Comparison of ENCODE assay signal across 17 mouse cellular contexts in the genomic region with DNA sequence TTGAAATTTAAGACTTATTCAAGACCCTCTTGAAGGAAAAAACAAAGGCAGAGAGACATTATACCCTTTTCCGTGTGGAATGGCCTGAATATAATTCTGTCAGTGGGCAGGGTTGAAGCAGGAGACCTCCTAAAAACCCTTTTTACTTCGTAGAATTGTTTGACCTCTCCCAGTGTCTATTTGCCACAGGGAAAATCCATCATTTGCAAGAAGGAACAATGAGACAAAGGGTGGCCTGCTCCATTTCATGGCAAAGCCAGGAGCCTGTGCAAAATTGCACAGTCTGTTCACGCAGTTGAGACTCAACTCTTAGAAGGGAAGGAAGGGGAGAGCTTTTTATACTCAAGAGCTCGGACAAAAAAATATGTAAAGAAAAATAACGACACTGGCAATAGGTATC. TPM values are rescaled to one million over a fixed set of nuclear protein-coding genes. Genes with fewer than 3 reads are reported as not detected.
DNase-seq lines count a peak whose midpoint lies in the region; ATAC-seq and TF ChIP-seq lines count a peak whose summit lies in the region.
"Had no signal": no experiment of that assay in that cellular context is flagged by ENCODE, and none has a peak within 500 bp of the region (broad histone marks: within the 10 kb centered on the region; RNA-seq: fewer than 3 reads in every experiment).

No protein-coding gene starts in this region.

- H3K9ac ChIP-seq in hindbrain, embryonic 12.5 days = no peak overlapping the region
- H3K9ac ChIP-seq in hindbrain, postnatal 0 days (replicated peaks; ENCODE audit: low read length) = no peak overlapping the region
- no peak overlapping the region for H3K9ac ChIP-seq in limb, embryonic 11.5 days (ENCODE audit: low read length)
- H3K9ac ChIP-seq: heart, embryonic 13.5 days; liver, embryonic 12.5 days had no signal

- no peak overlapping the region for H3K4me3 ChIP-seq in hindbrain, embryonic 12.5 days
- no peak overlapping the region for H3K4me3 ChIP-seq in hindbrain, postnatal 0 days (ENCODE audit: low read length)
- no peak overlapping the region for H3K4me3 ChIP-seq in embryonic facial prominence, embryonic 10.5 days
- H3K4me3 ChIP-seq in limb, embryonic 11.5 days (ENCODE audit: low read depth, low read length) = no peak overlapping the region
- H3K4me3 ChIP-seq: heart, embryonic 13.5 days; liver, embryonic 12.5 days; megakaryocyte, embryonic 14.5 days had no signal

- peaks cover 21% of the 10 kb centered on the region for H3K4me1 ChIP-seq in hindbrain, embryonic 12.5 days
- no peaks in the 10 kb centered on the region for H3K4me1 ChIP-seq in hindbrain, postnatal 0 days (ENCODE audit: insufficient read depth, low read length)
- peaks cover 21% of the 10 kb centered on the region for H3K4me1 ChIP-seq in embryonic facial prominence, embryonic 10.5 days
- peaks cover 6% of the 10 kb centered on the region; the same call in 1 of the 2 replicates for H3K4me1 ChIP-seq in limb, embryonic 11.5 days (ENCODE audit: control insufficient read depth, insufficient read depth, low read length)
- H3K4me1 ChIP-seq: heart, embryonic 13.5 days; liver, embryonic 12.5 days; megakaryocyte, embryonic 14.5 days had no signal

- no peaks in the 10 kb centered on the region for H3K9me3 ChIP-seq in hindbrain, embryonic 12.5 days (replicated peaks)
- no peaks in the 10 kb centered on the region for H3K9me3 ChIP-seq in hindbrain, postnatal 0 days (ENCODE audit: low read length)
- H3K9me3 ChIP-seq in embryonic facial prominence, embryonic 10.5 days = no peaks in the 10 kb centered on the region
- no peaks in the 10 kb centered on the region for H3K9me3 ChIP-seq in limb, embryonic 11.5 days (ENCODE audit: control insufficient read depth, low read length)
- H3K9me3 ChIP-seq: heart, embryonic 13.5 days had no signal

- WGBS in hindbrain, embryonic 12.5 days = 18% methylated on average over 5 of the region's 5 CpGs
- 34% methylated on average over 5 of the region's 5 CpGs for WGBS in hindbrain, postnatal 0 days
- WGBS in embryonic facial prominence, embryonic 10.5 days = 49% methylated on average over 5 of the region's 5 CpGs
- 59% methylated on average over 5 of the region's 5 CpGs for WGBS in limb, embryonic 11.5 days

- H3K4me2 ChIP-seq in hindbrain, embryonic 12.5 days (replicated peaks) = no peak overlapping the region
- H3K4me2 ChIP-seq in hindbrain, postnatal 0 days (ENCODE audit: low read depth, low read length) = no peak overlapping the region
- no peak overlapping the region for H3K4me2 ChIP-seq in limb, embryonic 11.5 days (ENCODE audit: low read depth, severe bottlenecking)
- H3K4me2 ChIP-seq: heart, embryonic 13.5 days; liver, embryonic 12.5 days had no signal

- 0 out of 2 replicates have a peak overlapping the region, but pooled peaks have one; percentile 12 for H3K27ac ChIP-seq in hindbrain, embryonic 12.5 days
- no peak overlapping the region for H3K27ac ChIP-seq in hindbrain, postnatal 0 days
- H3K27ac ChIP-seq in embryonic facial prominence, embryonic 10.5 days (replicated peaks) = peak overlapping the region; percentile 79
- peak overlapping the region; percentile 67; the same call in 1 of the 2 replicates for H3K27ac ChIP-seq in limb, embryonic 11.5 days (replicated peaks; ENCODE audit: low read depth, low read length)
- H3K27ac ChIP-seq: heart, embryonic 13.5 days; liver, embryonic 12.5 days had no signal

- no peaks in the 10 kb centered on the region for H3K36me3 ChIP-seq in hindbrain, embryonic 12.5 days
- H3K36me3 ChIP-seq in hindbrain, postnatal 0 days (ENCODE audit: insufficient read depth, low read length) = no peaks in the 10 kb centered on the region
- no peaks in the 10 kb centered on the region for H3K36me3 ChIP-seq in embryonic facial prominence, embryonic 10.5 days (replicated peaks)
- H3K36me3 ChIP-seq in limb, embryonic 11.5 days (ENCODE audit: control insufficient read depth, insufficient read depth, low read length) = no peaks in the 10 kb centered on the region
- H3K36me3 ChIP-seq: heart, embryonic 13.5 days; liver, embryonic 12.5 days had no signal

- TF ChIP-seq CTCF in hindbrain, postnatal 0 days (IDR thresholded peaks at IDR 0.05; ENCODE audit: low read depth) = no peak

- peak; percentile 52 for ATAC-seq in hindbrain, embryonic 12.5 days (ENCODE audit: low FRiP score)
- no peak for ATAC-seq in hindbrain, postnatal 0 days
- ATAC-seq in limb, embryonic 11.5 days (ENCODE audit: insufficient number of reproducible peaks, low FRiP score, low TSS enrichment, low read depth) = no peak
- ATAC-seq: inflammation-experienced regulatory T-cells, adult 6 months; liver, embryonic 12.5 days had no signal

- no peak for DNase-seq in hindbrain, postnatal 0 days (ENCODE audit: low spot score)
- DNase-seq in embryo, embryonic 10.5 days (ENCODE audit: low spot score) = peak; percentile 67
- peak; percentile 17 for DNase-seq in embryonic facial prominence, embryonic 10.5 days (ENCODE audit: low spot score)
- DNase-seq in limb, embryonic 11.5 days (ENCODE audit: low spot score) = no peak
- no peak for DNase-seq in testis, postnatal 10 days (ENCODE audit: low spot score)
- no peak for DNase-seq in c-Kit-positive CD71-positive TER-119-positive erythroid progenitor cells, embryonic 14.5 days (ENCODE audit: low spot score)
- DNase-seq: kidney, adult 9 months; left cerebral cortex, postnatal 4 days; lung, adult 2 months; right cerebral cortex, postnatal 4 days; thymus, postnatal 36 days had no signal

- no peaks in the 10 kb centered on the region; the same call in 1 of the 2 replicates for H3K27me3 ChIP-seq in hindbrain, embryonic 12.5 days
- no peaks in the 10 kb centered on the region; the same call in 1 of the 2 replicates for H3K27me3 ChIP-seq in hindbrain, postnatal 0 days (ENCODE audit: insufficient read depth, low read length)
- H3K27me3 ChIP-seq in embryonic facial prominence, embryonic 10.5 days (replicated peaks; ENCODE audit: low read depth, poor library complexity, severe bottlenecking) = no peaks in the 10 kb centered on the region
- no peaks in the 10 kb centered on the region for H3K27me3 ChIP-seq in limb, embryonic 11.5 days (ENCODE audit: control insufficient read depth, insufficient read depth, low read length)
- H3K27me3 ChIP-seq: heart, embryonic 13.5 days; liver, embryonic 12.5 days; megakaryocyte, embryonic 14.5 days had no signal

RNA-seq across cellular contexts. Expression of gene Spock1, which starts 22.6 kb away (rescaled TPM):
- 31.2 and 40.6 TPM in 2 replicates for polyA plus RNA-seq in hindbrain, embryonic 12.5 days (2016; fragmentation: Nextera tagmentation; extraction: Ambion mirVana)
- total RNA-seq in hindbrain, postnatal 0 days (2014; rRNA removed) = 101 and 118 TPM in 2 replicates
- 72.1 and 80.3 TPM in 2 replicates for polyA plus RNA-seq in hindbrain, postnatal 0 days (2015; fragmentation: Nextera tagmentation; extraction: Ambion mirVana)
- polyA plus RNA-seq in embryonic facial prominence, embryonic 10.5 days (2016; fragmentation: Nextera tagmentation; extraction: Ambion mirVana) = 2.9 and 4.0 TPM in 2 replicates
- polyA plus RNA-seq in limb, embryonic 11.5 days (2014; fragmentation: Nextera tagmentation; extraction: Ambion mirVana) = 1.2 TPM in 2 replicates
- total RNA-seq: granulocyte monocyte progenitor cell, adult 5-6 weeks had no signal
- polyA plus RNA-seq: inflammation-experienced regulatory T-cells, adult 6 months had no signal

Comparison
In these comparisons a context has a peak if more than half of its experiments do, and no peak if none do; other contexts are left out.
1. DNase-seq: peak in embryo, embryonic 10.5 days (single experiment) and embryonic facial prominence, embryonic 10.5 days (single experiment); none in hindbrain, postnatal 0 days (single experiment), limb, embryonic 11.5 days (single experiment), testis, postnatal 10 days (single experiment) and c-Kit-positive CD71-positive TER-119-positive erythroid progenitor cells, embryonic 14.5 days (single experiment).